Mouse (Mus musculus) liver, postnatal 0 days (tissue): Measurements from ENCODE around the gene Slc39a5. TPM values are rescaled to one million over a fixed set of nuclear protein-coding genes. Genes with fewer than 3 reads are reported as not detected.

Experiments used
- ATAC-seq: fragments of 200-750 bp; cut with Nextera tagmentation; 2 replicates; pipeline ENCODE4 v1.8.0; 2017; ENCODE audit warnings: mild to moderate bottlenecking, moderate library complexity
- DNase-seq: peaks from one replicate; pipeline ENCODE4 v3.0.0-alpha.2; 2016
- H3K27ac ChIP-seq: fragments of 300-500 bp; sonication (generic); 2 replicates; pipeline ENCODE4 v1.5.1; 2014; ENCODE audit warnings: antibody characterized with exemption, moderate library complexity, mild to moderate bottlenecking, low read depth
- H3K27me3 ChIP-seq: fragments of 300-500 bp; sonication (generic); 2 replicates; pipeline ENCODE4 v1.6.1; 2014; ENCODE audit warnings: low read length, control low read depth, mixed read lengths; ENCODE audit not compliant: insufficient read depth
- H3K36me3 ChIP-seq: fragments of 300-500 bp; sonication (generic); replicated peaks from 2 replicates; pipeline ENCODE4 v1.6.1; 2014; ENCODE audit warnings: mild to moderate bottlenecking, control low read depth, low read length, moderate library complexity, mixed read lengths; ENCODE audit not compliant: insufficient read depth
- H3K4me1 ChIP-seq: fragments of 300-500 bp; sonication (generic); 2 replicates; pipeline ENCODE4 v1.6.1; 2014; ENCODE audit warnings: antibody characterized with exemption, mild to moderate bottlenecking, control low read depth; ENCODE audit not compliant: insufficient read depth
- H3K4me2 ChIP-seq: fragments of 300-500 bp; sonication (generic); 2 replicates; pipeline ENCODE4 v1.6.1; 2014; ENCODE audit warnings: low read depth, mild to moderate bottlenecking, low read length, moderate library complexity, mixed read lengths
- H3K4me3 ChIP-seq: fragments of 300-500 bp; sonication (generic); 2 replicates; pipeline ENCODE4 v1.5.1; 2014; ENCODE audit warnings: low read depth, low read length
- H3K9ac ChIP-seq: fragments of 300-500 bp; sonication (generic); replicated peaks from 2 replicates; pipeline ENCODE4 v1.6.1; 2014; ENCODE audit warnings: mild to moderate bottlenecking, moderate library complexity
- H3K9me3 ChIP-seq: fragments of 300-500 bp; sonication (generic); 2 replicates; pipeline ENCODE4 v1.6.1; 2016; ENCODE audit warnings: mild to moderate bottlenecking, control low read depth, low read length, mixed read lengths
- CTCF ChIP-seq: sonication (generic); IDR thresholded peaks from 2 replicates; pipeline ENCODE4 v1.5.1; 2016; ENCODE audit warnings: antibody characterized with exemption, low read depth
- EP300 ChIP-seq: IDR thresholded peaks from 2 replicates; pipeline ENCODE4 v1.6.1; 2016; ENCODE audit warnings: antibody characterized with exemption, low read depth, mild to moderate bottlenecking
- whole genome bisulfite sequencing: fragments of 180-500 bp; shearing (Covaris S2); extraction: QIAGEN DNeasy Blood & Tissue Kit; methylation state at CpG from one replicate; pipeline ENCODE4 v1.1.7; 2014; ENCODE audit not compliant: insufficient replicate concordance; 5-methylcytosine and 5-hydroxymethylcytosine counted together
- polyA plus RNA-seq: library from polyadenylated mRNA; unstranded; fragments of >200 nt; fragmentation: Nextera tagmentation; extraction: Ambion mirVana; gene quantifications from 2 replicates; pipeline ENCODE4 v1.2.1, GENCODE M21; 2015

The Slc39a5 gene
- polyA plus RNA-seq, 1 experiment from 2014 or later, result 64.1 TPM

GRCm38 (mm10) chr10:128380565-128380964 lies 20.5 kb downstream of the Slc39a5 start:
- Histone ChIP-seq H3K27me3 (no peaks in the 10 kb centered on the region), H3K4me2 (no peak overlapping the region), H3K27ac (no peak overlapping the region), H3K4me3 (no peak overlapping the region), H3K9me3 (no peaks in the 10 kb centered on the region), H3K9ac (no peak overlapping the region), H3K4me1 (peaks cover 19% of the 10 kb centered on the region), H3K36me3 (peaks cover 56% of the 10 kb centered on the region)
- ATAC-seq (no peak), DNase-seq (peak; percentile 65)
- 87% methylated on average over 5 of the region's 5 CpGs for WGBS
- TF ChIP-seq CTCF (no peak), EP300 (no peak)

GRCm38 (mm10) chr10:128379260-128379659 lies 21.8 kb downstream of the Slc39a5 start:
- no peak overlapping the region for H3K27ac ChIP-seq
- 90% methylated on average over 7 of the region's 7 CpGs for WGBS
- no peak for DNase-seq

GRCm38 (mm10) chr10:128378462-128378861 lies 22.6 kb downstream of the Slc39a5 start:
- H3K27ac ChIP-seq, result no peak overlapping the region; the same call in 1 of the 2 replicates
- H3K4me3 ChIP-seq, result no peak overlapping the region
- no peak for ATAC-seq
- H3K27me3 ChIP-seq, result no peaks in the 10 kb centered on the region
- no peaks in the 10 kb centered on the region for H3K9me3 ChIP-seq
- H3K9ac ChIP-seq, result peak overlapping the region; percentile 97; the same call in 1 of the 2 replicates
- H3K36me3 ChIP-seq, result peaks cover 36% of the 10 kb centered on the region
- DNase-seq, result no peak
- 73% methylated on average over 3 of the region's 3 CpGs for WGBS
- peaks cover 19% of the 10 kb centered on the region for H3K4me1 ChIP-seq
- no peak overlapping the region; the same call in 1 of the 2 replicates for H3K4me2 ChIP-seq
- no peak for TF ChIP-seq EP300
- TF ChIP-seq CTCF, result no peak

More at GRCm38 (mm10) chr10:128379260-128379659, 21.8 kb downstream of the Slc39a5 start:
- no peak overlapping the region for H3K4me3 ChIP-seq
- no peak for TF ChIP-seq EP300
- TF ChIP-seq CTCF, result no peak
- no peaks in the 10 kb centered on the region for H3K9me3 ChIP-seq
- peaks cover 19% of the 10 kb centered on the region for H3K4me1 ChIP-seq
- H3K27me3 ChIP-seq, result no peaks in the 10 kb centered on the region
- peaks cover 44% of the 10 kb centered on the region for H3K36me3 ChIP-seq
- ATAC-seq, result no peak
- no peak overlapping the region for H3K9ac ChIP-seq
- no peak overlapping the region for H3K4me2 ChIP-seq

- WGBS, result 65% methylated on average over 14 of the region's 14 CpGs
- H3K4me2 ChIP-seq, result peak overlapping the region; percentile 92
- DNase-seq, result no peak
- peaks cover 31% of the 10 kb centered on the region for H3K36me3 ChIP-seq
- no peaks in the 10 kb centered on the region for H3K9me3 ChIP-seq
- H3K27me3 ChIP-seq, result no peaks in the 10 kb centered on the region
- no peak for TF ChIP-seq CTCF
- no peak for TF ChIP-seq EP300
- ATAC-seq, result no peak
- peaks cover 19% of the 10 kb centered on the region for H3K4me1 ChIP-seq
- peak overlapping the region; percentile 97 for H3K9ac ChIP-seq
- H3K27ac ChIP-seq, result no peak overlapping the region; the same call in 1 of the 2 replicates
- H3K4me3 ChIP-seq, result peak overlapping the region; percentile 96
Measured at GRCm38 (mm10) chr10:128377940-128378448, 23.0 kb downstream of the Slc39a5 start.

GRCm38 (mm10) chr10:128377222-128377939 lies 23.6 kb downstream of the Slc39a5 start:
- Histone ChIP-seq H3K4me1 (peaks cover 19% of the 10 kb centered on the region), H3K27me3 (no peaks in the 10 kb centered on the region), H3K9ac (peak overlapping the region; percentile 97), H3K9me3 (no peaks in the 10 kb centered on the region), H3K27ac (peak overlapping the region; percentile 80), H3K4me3 (peak overlapping the region; percentile 96), H3K36me3 (peaks cover 25% of the 10 kb centered on the region), H3K4me2 (peak overlapping the region; percentile 92)
- peak; percentile 74 for ATAC-seq
- TF ChIP-seq EP300 (no peak), CTCF (no peak)
- under 1% methylated on average over 29 of the region's 47 CpGs for WGBS
- no peak for DNase-seq

- Histone ChIP-seq H3K27me3 (no peaks in the 10 kb centered on the region), H3K9me3 (no peaks in the 10 kb centered on the region), H3K4me3 (peak within 1 kb of the TSS; percentile 96), H3K9ac (peak within 1 kb of the TSS; percentile 97), H3K36me3 (peaks cover 19% of the 10 kb centered on the region), H3K4me2 (peak within 1 kb of the TSS; percentile 92), H3K27ac (peak within 1 kb of the TSS; percentile 80), H3K4me1 (peaks cover 19% of the 10 kb centered on the region)
- peak; percentile 53 for TF ChIP-seq CTCF
- TF ChIP-seq EP300, result no peak
- WGBS, result under 1% methylated on average over 37 of the region's 73 CpGs
- DNase-seq, result peak; percentile 91
- peak; percentile 93 for ATAC-seq
Measured at GRCm38 (mm10) chr10:128376455-128377211, 24.4 kb downstream of the Slc39a5 start, which contains the start of gene Ankrd52. Gene Ankrd52, plus strand, starts transcription at chr10:128377115.
